Mouse (Mus musculus): Measurements from ENCODE around the gene S1pr4. TPM values are rescaled to one million over a fixed set of nuclear protein-coding genes. Genes with fewer than 3 reads are reported as not detected.
A peak's percentile ranks its signal among the peaks of the same experiment; 100 is the strongest.

The S1pr4 gene
- polyA plus RNA-seq, 1 experiment from 2014 or later: 0.15 TPM

- Histone ChIP-seq H3K27me3 (ENCODE audit: control insufficient read depth, insufficient read depth, low read length) (no peaks in the 10 kb centered on the region), H3K27ac (ENCODE audit: low read depth, low read length) (no peak overlapping the region), H3K4me2 (replicated peaks; ENCODE audit: low read depth, low read length) (no peak overlapping the region), H3K4me1 (replicated peaks; ENCODE audit: control insufficient read depth, insufficient read depth, low read length) (peaks cover 15% of the 10 kb centered on the region), H3K36me3 (ENCODE audit: control insufficient read depth, insufficient read depth, low read length) (no peaks in the 10 kb centered on the region), H3K9me3 (ENCODE audit: control insufficient read depth, low read length) (no peaks in the 10 kb centered on the region), H3K4me3 (ENCODE audit: low read depth, low read length) (no peak overlapping the region), H3K9ac (ENCODE audit: low read depth, low read length) (no peak overlapping the region)
- 84% methylated on average over 10 of the region's 10 CpGs for WGBS
- ATAC-seq (ENCODE audit: low FRiP score) (no peak), DNase-seq (ENCODE audit: low spot score) (no peak)
These were observed 41.9 kb upstream of the S1pr4 start for GRCm38 (mm10) chr10:81541803-81542202.

GRCm38 (mm10) chr10:81541363-81541762, 41.4 kb upstream of the S1pr4 start:
- DNase-seq (ENCODE audit: low spot score): no peak
- no peaks in the 10 kb centered on the region for H3K36me3 ChIP-seq (ENCODE audit: control insufficient read depth, insufficient read depth, low read length)
- no peak overlapping the region for H3K9ac ChIP-seq (ENCODE audit: low read depth, low read length)
- H3K4me3 ChIP-seq (ENCODE audit: low read depth, low read length): no peak overlapping the region
- H3K9me3 ChIP-seq (ENCODE audit: control insufficient read depth, low read length): no peaks in the 10 kb centered on the region
- H3K27me3 ChIP-seq (ENCODE audit: control insufficient read depth, insufficient read depth, low read length): no peaks in the 10 kb centered on the region
- peaks cover 15% of the 10 kb centered on the region for H3K4me1 ChIP-seq (replicated peaks; ENCODE audit: control insufficient read depth, insufficient read depth, low read length)
- 88% methylated on average over 5 of the region's 5 CpGs for WGBS
- H3K27ac ChIP-seq (ENCODE audit: low read depth, low read length): no peak overlapping the region
- ATAC-seq (ENCODE audit: low FRiP score): no peak
- no peak overlapping the region for H3K4me2 ChIP-seq (replicated peaks; ENCODE audit: low read depth, low read length)

GRCm38 (mm10) chr10:81538321-81539048, 38.6 kb upstream of the S1pr4 start:
- peaks cover 7% of the 10 kb centered on the region for H3K4me1 ChIP-seq (replicated peaks; ENCODE audit: control insufficient read depth, insufficient read depth, low read length)
- DNase-seq (ENCODE audit: low spot score) (no peak), ATAC-seq (ENCODE audit: low FRiP score) (no peak)
- no peaks in the 10 kb centered on the region for H3K36me3 ChIP-seq (ENCODE audit: control insufficient read depth, insufficient read depth, low read length)
- no peaks in the 10 kb centered on the region for H3K27me3 ChIP-seq (ENCODE audit: control insufficient read depth, insufficient read depth, low read length)
- H3K9me3 ChIP-seq (ENCODE audit: control insufficient read depth, low read length): no peaks in the 10 kb centered on the region
- no peak overlapping the region for H3K4me2 ChIP-seq (replicated peaks; ENCODE audit: low read depth, low read length)
- no peak overlapping the region for H3K9ac ChIP-seq (ENCODE audit: low read depth, low read length)
- 88% methylated on average over 3 of the region's 3 CpGs for WGBS
- H3K27ac ChIP-seq (ENCODE audit: low read depth, low read length): no peak overlapping the region
- H3K4me3 ChIP-seq (ENCODE audit: low read depth, low read length): no peak overlapping the region

- no peak overlapping the region for H3K27ac ChIP-seq (ENCODE audit: low read depth, low read length)
- no peak overlapping the region for H3K4me2 ChIP-seq (replicated peaks; ENCODE audit: low read depth, low read length)
- peaks cover 2% of the 10 kb centered on the region; the same call in 1 of the 2 replicates for H3K36me3 ChIP-seq (ENCODE audit: control insufficient read depth, insufficient read depth, low read length)
- H3K9ac ChIP-seq (ENCODE audit: low read depth, low read length): no peak overlapping the region
- ATAC-seq (ENCODE audit: low FRiP score) (no peak), DNase-seq (ENCODE audit: low spot score) (no peak)
- H3K27me3 ChIP-seq (ENCODE audit: control insufficient read depth, insufficient read depth, low read length): no peaks in the 10 kb centered on the region
- H3K4me1 ChIP-seq (replicated peaks; ENCODE audit: control insufficient read depth, insufficient read depth, low read length): no peaks in the 10 kb centered on the region
- WGBS: 87% methylated on average over 2 of the region's 2 CpGs
- H3K9me3 ChIP-seq (ENCODE audit: control insufficient read depth, low read length): no peaks in the 10 kb centered on the region
- H3K4me3 ChIP-seq (ENCODE audit: low read depth, low read length): no peak overlapping the region
These were observed 37.5 kb upstream of the S1pr4 start for GRCm38 (mm10) chr10:81537429-81537828.

GRCm38 (mm10) chr10:81536734-81537133, 36.8 kb upstream of the S1pr4 start:
- Histone ChIP-seq H3K4me2 (replicated peaks; ENCODE audit: low read depth, low read length) (no peak overlapping the region), H3K4me3 (ENCODE audit: low read depth, low read length) (no peak overlapping the region), H3K27me3 (ENCODE audit: control insufficient read depth, insufficient read depth, low read length) (no peaks in the 10 kb centered on the region), H3K27ac (ENCODE audit: low read depth, low read length) (no peak overlapping the region), H3K4me1 (replicated peaks; ENCODE audit: control insufficient read depth, insufficient read depth, low read length) (no peaks in the 10 kb centered on the region), H3K9me3 (ENCODE audit: control insufficient read depth, low read length) (no peaks in the 10 kb centered on the region), H3K36me3 (ENCODE audit: control insufficient read depth, insufficient read depth, low read length) (peaks cover 2% of the 10 kb centered on the region; the same call in 1 of the 2 replicates), H3K9ac (ENCODE audit: low read depth, low read length) (no peak overlapping the region)
- DNase-seq (ENCODE audit: low spot score) (no peak), ATAC-seq (ENCODE audit: low FRiP score) (no peak)
- 82% methylated on average over 6 of the region's 6 CpGs for WGBS

- DNase-seq (ENCODE audit: low spot score) (no peak), ATAC-seq (ENCODE audit: low FRiP score) (no peak)
- H3K36me3 ChIP-seq (ENCODE audit: control insufficient read depth, insufficient read depth, low read length): peaks cover 6% of the 10 kb centered on the region
- H3K4me1 ChIP-seq (replicated peaks; ENCODE audit: control insufficient read depth, insufficient read depth, low read length): no peaks in the 10 kb centered on the region
- H3K9ac ChIP-seq (ENCODE audit: low read depth, low read length): no peak overlapping the region
- no peaks in the 10 kb centered on the region for H3K27me3 ChIP-seq (ENCODE audit: control insufficient read depth, insufficient read depth, low read length)
- no peaks in the 10 kb centered on the region for H3K9me3 ChIP-seq (ENCODE audit: control insufficient read depth, low read length)
- WGBS: 68% methylated on average over 16 of the region's 16 CpGs
- H3K4me2 ChIP-seq (replicated peaks; ENCODE audit: low read depth, low read length): no peak overlapping the region
- no peak overlapping the region for H3K4me3 ChIP-seq (ENCODE audit: low read depth, low read length)
- H3K27ac ChIP-seq (ENCODE audit: low read depth, low read length): no peak overlapping the region
These were observed 34.9 kb upstream of the S1pr4 start for GRCm38 (mm10) chr10:81534826-81535225.

- Histone ChIP-seq H3K27me3 (ENCODE audit: control insufficient read depth, insufficient read depth, low read length) (peaks cover 8% of the 10 kb centered on the region; the same call in 1 of the 2 replicates), H3K9ac (ENCODE audit: low read depth, low read length) (no peak overlapping the region), H3K9me3 (ENCODE audit: control insufficient read depth, low read length) (no peaks in the 10 kb centered on the region), H3K4me3 (ENCODE audit: low read depth, low read length) (no peak overlapping the region), H3K27ac (ENCODE audit: low read depth, low read length) (no peak overlapping the region), H3K36me3 (ENCODE audit: control insufficient read depth, insufficient read depth, low read length) (peaks cover 5% of the 10 kb centered on the region; the same call in 1 of the 2 replicates), H3K4me2 (replicated peaks; ENCODE audit: low read depth, low read length) (no peak overlapping the region), H3K4me1 (replicated peaks; ENCODE audit: control insufficient read depth, insufficient read depth, low read length) (0 out of 2 replicates have a peak, but pooled peaks cover 2% of the 10 kb centered on the region)
- peak; percentile 23; the same call in 1 of the 2 replicates for ATAC-seq (ENCODE audit: low FRiP score)
- WGBS: 13% methylated on average over 14 of the region's 14 CpGs
- DNase-seq (ENCODE audit: low spot score): peak; percentile 87
These were observed 26.8 kb upstream of the S1pr4 start for GRCm38 (mm10) chr10:81526779-81527178.

- DNase-seq (ENCODE audit: low spot score) (no peak), ATAC-seq (ENCODE audit: low FRiP score) (no peak)
- WGBS: 73% methylated on average over 12 of the region's 13 CpGs
- Histone ChIP-seq H3K27me3 (ENCODE audit: control insufficient read depth, insufficient read depth, low read length) (peaks cover 8% of the 10 kb centered on the region; the same call in 1 of the 2 replicates), H3K36me3 (ENCODE audit: control insufficient read depth, insufficient read depth, low read length) (peaks cover 4% of the 10 kb centered on the region; the same call in 1 of the 2 replicates), H3K4me3 (ENCODE audit: low read depth, low read length) (no peak overlapping the region), H3K9me3 (ENCODE audit: control insufficient read depth, low read length) (no peaks in the 10 kb centered on the region), H3K4me1 (replicated peaks; ENCODE audit: control insufficient read depth, insufficient read depth, low read length) (0 out of 2 replicates have a peak, but pooled peaks cover 2% of the 10 kb centered on the region), H3K27ac (ENCODE audit: low read depth, low read length) (no peak overlapping the region), H3K9ac (ENCODE audit: low read depth, low read length) (no peak overlapping the region), H3K4me2 (replicated peaks; ENCODE audit: low read depth, low read length) (no peak overlapping the region)
These were observed 25.2 kb upstream of the S1pr4 start for GRCm38 (mm10) chr10:81525017-81525694.
